Mouse (Mus musculus): ENCODE measurements around the gene Pde4b.

The Pde4b gene

GRCm38 (mm10) chr4:102290052-102290734 lies 202.8 kb downstream of the Pde4b start:
- DNase-seq (ENCODE audit: low spot score), result no peak

GRCm38 (mm10) chr4:102297558-102297957 lies 210.2 kb downstream of the Pde4b start:
- no peak for DNase-seq (ENCODE audit: low spot score)

- no peak for DNase-seq (ENCODE audit: low spot score)
Observed at GRCm38 (mm10) chr4:102302568-102302967, 215.2 kb downstream of the Pde4b start.

GRCm38 (mm10) chr4:102307661-102308297 lies 220.4 kb downstream of the Pde4b start:
- DNase-seq (ENCODE audit: low spot score), result no peak

GRCm38 (mm10) chr4:102310630-102311029 lies 223.3 kb downstream of the Pde4b start:
- no peak for DNase-seq (ENCODE audit: low spot score)

- no peak for DNase-seq (ENCODE audit: low spot score)
Observed at GRCm38 (mm10) chr4:102316011-102316410, 228.7 kb downstream of the Pde4b start.

GRCm38 (mm10) chr4:102316699-102317285 lies 229.4 kb downstream of the Pde4b start:
- DNase-seq (ENCODE audit: low spot score), result no peak

- DNase-seq (ENCODE audit: low spot score), result no peak
Observed at GRCm38 (mm10) chr4:102318596-102318995, 231.3 kb downstream of the Pde4b start.

- DNase-seq (ENCODE audit: low spot score), result no peak
Observed at GRCm38 (mm10) chr4:102321340-102321739, 234.0 kb downstream of the Pde4b start.

- DNase-seq (ENCODE audit: low spot score), result no peak
Observed at GRCm38 (mm10) chr4:102332386-102332785, 245.0 kb downstream of the Pde4b start.

GRCm38 (mm10) chr4:102332885-102333284 lies 245.5 kb downstream of the Pde4b start:
- no peak for DNase-seq (ENCODE audit: low spot score)

GRCm38 (mm10) chr4:102346911-102347492 lies 259.7 kb downstream of the Pde4b start:
- no peak for DNase-seq (ENCODE audit: low spot score)

GRCm38 (mm10) chr4:102351476-102352475 lies 264.4 kb downstream of the Pde4b start:
- DNase-seq (ENCODE audit: low spot score), result no peak

GRCm38 (mm10) chr4:102353641-102354403 lies 266.5 kb downstream of the Pde4b start:
- DNase-seq (ENCODE audit: low spot score), result no peak

- no peak for DNase-seq (ENCODE audit: low spot score)
Observed at GRCm38 (mm10) chr4:102368105-102368735, 280.9 kb downstream of the Pde4b start.

- no peak for DNase-seq (ENCODE audit: low spot score)
Observed at GRCm38 (mm10) chr4:102374614-102375013, 287.3 kb downstream of the Pde4b start.

GRCm38 (mm10) chr4:102382763-102383505 lies 295.6 kb downstream of the Pde4b start:
- no peak for DNase-seq (ENCODE audit: low spot score)

- no peak for DNase-seq (ENCODE audit: low spot score)
Observed at GRCm38 (mm10) chr4:102393605-102394004, 306.3 kb downstream of the Pde4b start.

- DNase-seq (ENCODE audit: low spot score), result no peak
Observed at GRCm38 (mm10) chr4:102397334-102397733, 310.0 kb downstream of the Pde4b start.

GRCm38 (mm10) chr4:102398512-102398911 lies 311.2 kb downstream of the Pde4b start:
- DNase-seq (ENCODE audit: low spot score), result no peak

All from ovary, postnatal 36 days (tissue).